Mouse (Mus musculus) ES-Bruce4 (cell line): ENCODE data around the gene Eif2ak4.

Source experiments
- CTCF ChIP-seq: IDR thresholded peaks from one replicate; pipeline ENCODE4 v1.8.1; 2011; ENCODE audit warnings: low read depth, low read length
- EP300 ChIP-seq: IDR thresholded peaks from 2 replicates; pipeline ENCODE4 v1.6.1; 2011; ENCODE audit warnings: low read depth, low read length; ENCODE audit not compliant: insufficient read depth
- POLR2A ChIP-seq: IDR thresholded peaks from one replicate; pipeline ENCODE4 v1.8.1; 2011; ENCODE audit warnings: low read length; ENCODE audit not compliant: insufficient read depth

DNA sequence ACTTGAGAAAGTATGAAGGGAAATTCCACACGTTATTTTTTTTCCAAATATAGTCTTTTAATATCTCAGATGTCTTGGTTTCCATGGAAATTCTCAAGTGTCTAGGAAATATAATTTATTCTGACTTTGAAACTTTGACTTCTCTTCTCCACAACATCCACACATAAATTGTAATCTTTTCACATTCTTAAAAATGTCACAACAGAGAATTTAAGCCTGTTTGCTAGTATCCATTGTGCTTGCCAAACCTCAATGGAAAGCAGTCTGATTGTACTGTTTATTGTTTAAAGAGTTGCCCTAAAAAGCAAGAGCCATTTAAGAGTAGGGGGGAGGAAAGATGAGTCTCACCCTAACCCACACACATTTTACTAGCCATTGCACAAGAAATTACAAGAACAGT is 16.6 kb upstream of the Eif2ak4 start:
- TF ChIP-seq CTCF, result no peak
- no peak for TF ChIP-seq EP300
- no peak for TF ChIP-seq POLR2A
